Mouse (Mus musculus): ENCODE results near the gene Cerk. TPM values are rescaled to one million over a fixed set of nuclear protein-coding genes. Genes with fewer than 3 reads are reported as not detected.
"Not testable (repeated sequence)": the region's sequence is repeated elsewhere in the genome, so short reads cannot be mapped to it uniquely, and the experiment has no call there.

The Cerk gene
- polyA plus RNA-seq, 1 experiment from 2014 or later, result 16.1 TPM

GRCm38 (mm10) chr15:86201696-86202330, 15.9 kb upstream of the Cerk start:
- Histone ChIP-seq H3K4me3 (ENCODE audit: low read depth, low read length) (no peak overlapping the region), H3K4me2 (ENCODE audit: low read depth, low read length) (no peak overlapping the region), H3K9me3 (ENCODE audit: control insufficient read depth, low read length) (no peaks in the 10 kb centered on the region), H3K27ac (replicated peaks; ENCODE audit: low read depth, low read length) (no peak overlapping the region; the same call in 1 of the 2 replicates), H3K4me1 (ENCODE audit: control insufficient read depth, insufficient read depth, low read length) (peaks cover 4% of the 10 kb centered on the region; the same call in 1 of the 2 replicates), H3K36me3 (ENCODE audit: control insufficient read depth, insufficient read depth, low read length) (no peaks in the 10 kb centered on the region), H3K9ac (ENCODE audit: low read depth, low read length) (no peak overlapping the region), H3K27me3 (replicated peaks; ENCODE audit: control insufficient read depth, insufficient read depth, low read length) (no peaks in the 10 kb centered on the region)
- ATAC-seq (ENCODE audit: low read depth) (no peak), DNase-seq (ENCODE audit: low spot score) (no peak)
- 72% methylated on average over 9 of the region's 9 CpGs for WGBS

- no peaks in the 10 kb centered on the region for H3K9me3 ChIP-seq (ENCODE audit: control insufficient read depth, low read length)
- no peak for ATAC-seq (ENCODE audit: low read depth)
- H3K4me2 ChIP-seq (ENCODE audit: low read depth, low read length), result no peak overlapping the region
- no peaks in the 10 kb centered on the region for H3K36me3 ChIP-seq (ENCODE audit: control insufficient read depth, insufficient read depth, low read length)
- peak; percentile 32 for DNase-seq (ENCODE audit: low spot score)
- H3K4me3 ChIP-seq (ENCODE audit: low read depth, low read length), result no peak overlapping the region
- H3K4me1 ChIP-seq (ENCODE audit: control insufficient read depth, insufficient read depth, low read length), result peaks cover 4% of the 10 kb centered on the region; the same call in 1 of the 2 replicates
- H3K27me3 ChIP-seq (replicated peaks; ENCODE audit: control insufficient read depth, insufficient read depth, low read length), result no peaks in the 10 kb centered on the region
- no peak overlapping the region; the same call in 1 of the 2 replicates for H3K27ac ChIP-seq (replicated peaks; ENCODE audit: low read depth, low read length)
- no peak overlapping the region for H3K9ac ChIP-seq (ENCODE audit: low read depth, low read length)
- WGBS, result 40% methylated on average over 4 of the region's 4 CpGs
These were observed 15.2 kb upstream of the Cerk start for GRCm38 (mm10) chr15:86201095-86201494.

GRCm38 (mm10) chr15:86200169-86200568, 14.2 kb upstream of the Cerk start:
- Histone ChIP-seq H3K27me3 (replicated peaks; ENCODE audit: control insufficient read depth, insufficient read depth, low read length) (no peaks in the 10 kb centered on the region), H3K4me3 (ENCODE audit: low read depth, low read length) (no peak overlapping the region), H3K4me2 (ENCODE audit: low read depth, low read length) (no peak overlapping the region), H3K9me3 (ENCODE audit: control insufficient read depth, low read length) (no peaks in the 10 kb centered on the region), H3K9ac (ENCODE audit: low read depth, low read length) (no peak overlapping the region), H3K4me1 (ENCODE audit: control insufficient read depth, insufficient read depth, low read length) (peaks cover 4% of the 10 kb centered on the region; the same call in 1 of the 2 replicates), H3K27ac (replicated peaks; ENCODE audit: low read depth, low read length) (no peak overlapping the region), H3K36me3 (ENCODE audit: control insufficient read depth, insufficient read depth, low read length) (no peaks in the 10 kb centered on the region)
- DNase-seq (ENCODE audit: low spot score) (no peak), ATAC-seq (ENCODE audit: low read depth) (no peak)
- WGBS, result 47% methylated on average over 4 of the region's 4 CpGs

- Histone ChIP-seq H3K9ac (ENCODE audit: low read depth, low read length) (no peak overlapping the region), H3K4me2 (ENCODE audit: low read depth, low read length) (no peak overlapping the region), H3K4me1 (ENCODE audit: control insufficient read depth, insufficient read depth, low read length) (peaks cover 4% of the 10 kb centered on the region; the same call in 1 of the 2 replicates), H3K27ac (replicated peaks; ENCODE audit: low read depth, low read length) (no peak overlapping the region), H3K9me3 (ENCODE audit: control insufficient read depth, low read length) (no peaks in the 10 kb centered on the region), H3K4me3 (ENCODE audit: low read depth, low read length) (no peak overlapping the region), H3K27me3 (replicated peaks; ENCODE audit: control insufficient read depth, insufficient read depth, low read length) (no peaks in the 10 kb centered on the region), H3K36me3 (ENCODE audit: control insufficient read depth, insufficient read depth, low read length) (no peaks in the 10 kb centered on the region)
- DNase-seq (ENCODE audit: low spot score), result no peak
- ATAC-seq (ENCODE audit: low read depth), result no peak
- WGBS, result 66% methylated on average over 4 of the region's 4 CpGs
These were observed 13.5 kb upstream of the Cerk start for GRCm38 (mm10) chr15:86199482-86199881.

GRCm38 (mm10) chr15:86199052-86199451, 13.1 kb upstream of the Cerk start:
- Histone ChIP-seq H3K4me3 (ENCODE audit: low read depth, low read length) (no peak overlapping the region), H3K36me3 (ENCODE audit: control insufficient read depth, insufficient read depth, low read length) (no peaks in the 10 kb centered on the region), H3K27me3 (replicated peaks; ENCODE audit: control insufficient read depth, insufficient read depth, low read length) (no peaks in the 10 kb centered on the region), H3K27ac (replicated peaks; ENCODE audit: low read depth, low read length) (no peak overlapping the region), H3K9ac (ENCODE audit: low read depth, low read length) (no peak overlapping the region), H3K9me3 (ENCODE audit: control insufficient read depth, low read length) (no peaks in the 10 kb centered on the region), H3K4me2 (ENCODE audit: low read depth, low read length) (no peak overlapping the region), H3K4me1 (ENCODE audit: control insufficient read depth, insufficient read depth, low read length) (peaks cover 3% of the 10 kb centered on the region; the same call in 1 of the 2 replicates)
- DNase-seq (ENCODE audit: low spot score) (no peak), ATAC-seq (ENCODE audit: low read depth) (no peak)
- WGBS, result 85% methylated on average over 5 of the region's 5 CpGs

GRCm38 (mm10) chr15:86194676-86195453, 8.9 kb upstream of the Cerk start:
- 82% methylated on average over 55 of the region's 55 CpGs for WGBS
- ATAC-seq (ENCODE audit: low read depth), result peak; percentile 96

GRCm38 (mm10) chr15:86191933-86192332, 6.0 kb upstream of the Cerk start:
- Histone ChIP-seq H3K4me3 (ENCODE audit: low read depth, low read length) (no peak overlapping the region), H3K27ac (replicated peaks; ENCODE audit: low read depth, low read length) (no peak overlapping the region), H3K4me1 (ENCODE audit: control insufficient read depth, insufficient read depth, low read length) (peaks cover 4% of the 10 kb centered on the region; the same call in 1 of the 2 replicates), H3K4me2 (ENCODE audit: low read depth, low read length) (no peak overlapping the region), H3K36me3 (ENCODE audit: control insufficient read depth, insufficient read depth, low read length) (no peaks in the 10 kb centered on the region), H3K9ac (ENCODE audit: low read depth, low read length) (no peak overlapping the region), H3K27me3 (replicated peaks; ENCODE audit: control insufficient read depth, insufficient read depth, low read length) (no peaks in the 10 kb centered on the region), H3K9me3 (ENCODE audit: control insufficient read depth, low read length) (no peaks in the 10 kb centered on the region)
- DNase-seq (ENCODE audit: low spot score) (no peak), ATAC-seq (ENCODE audit: low read depth) (no peak)
- 73% methylated on average over 3 of the region's 3 CpGs for WGBS

More at GRCm38 (mm10) chr15:86194676-86195453, 8.9 kb upstream of the Cerk start:
- not testable (repeated sequence) for H3K9me3 ChIP-seq (ENCODE audit: control insufficient read depth, low read length); H3K4me2 ChIP-seq (ENCODE audit: low read depth, low read length); DNase-seq (ENCODE audit: low spot score); H3K4me1 ChIP-seq (ENCODE audit: control insufficient read depth, insufficient read depth, low read length); H3K4me3 ChIP-seq (ENCODE audit: low read depth, low read length); H3K36me3 ChIP-seq (ENCODE audit: control insufficient read depth, insufficient read depth, low read length); H3K9ac ChIP-seq (ENCODE audit: low read depth, low read length); H3K27me3 ChIP-seq (replicated peaks; ENCODE audit: control insufficient read depth, insufficient read depth, low read length); H3K27ac ChIP-seq (replicated peaks; ENCODE audit: low read depth, low read length)

GRCm38 (mm10) chr15:86191505-86191904, 5.6 kb upstream of the Cerk start:
- DNase-seq (ENCODE audit: low spot score), result no peak
- Histone ChIP-seq H3K4me2 (ENCODE audit: low read depth, low read length) (no peak overlapping the region), H3K27me3 (replicated peaks; ENCODE audit: control insufficient read depth, insufficient read depth, low read length) (no peaks in the 10 kb centered on the region), H3K9ac (ENCODE audit: low read depth, low read length) (no peak overlapping the region), H3K9me3 (ENCODE audit: control insufficient read depth, low read length) (no peaks in the 10 kb centered on the region), H3K4me3 (ENCODE audit: low read depth, low read length) (no peak overlapping the region), H3K27ac (replicated peaks; ENCODE audit: low read depth, low read length) (no peak overlapping the region), H3K36me3 (ENCODE audit: control insufficient read depth, insufficient read depth, low read length) (no peaks in the 10 kb centered on the region), H3K4me1 (ENCODE audit: control insufficient read depth, insufficient read depth, low read length) (peaks cover 7% of the 10 kb centered on the region)
- 35% methylated on average over 1 of the region's 1 CpGs for WGBS
- ATAC-seq (ENCODE audit: low read depth), result no peak

Measured in embryonic facial prominence, embryonic 14.5 days (tissue).